Mouse (Mus musculus) liver, embryonic 11.5 days (tissue): ENCODE results near the gene Iqcj. TPM values are rescaled to one million over a fixed set of nuclear protein-coding genes. Genes with fewer than 3 reads are reported as not detected.

Experiments used
- ATAC-seq: fragments of 200-750 bp; cut with Nextera tagmentation; replicated peaks from 2 replicates; pipeline ENCODE4 v1.8.0; 2017; ENCODE audit warnings: moderate number of reproducible peaks, mild to moderate bottlenecking, moderate TSS enrichment, moderate library complexity; ENCODE audit not compliant: low FRiP score
- DNase-seq: peaks from one replicate; pipeline ENCODE4 v3.0.0-alpha.2; 2017; ENCODE audit warnings: low spot score
- H3K27ac ChIP-seq: fragments of 300-500 bp; sonication (generic); 2 replicates; pipeline ENCODE4 v1.5.1; 2014; ENCODE audit warnings: mild to moderate bottlenecking, low read depth, low read length, control low read depth
- H3K27me3 ChIP-seq: fragments of 300-500 bp; sonication (generic); replicated peaks from 2 replicates; pipeline ENCODE4 v1.6.1; 2014; ENCODE audit warnings: low read length, mixed read lengths; ENCODE audit not compliant: control insufficient read depth, insufficient read depth
- H3K36me3 ChIP-seq: fragments of 300-500 bp; sonication (generic); 2 replicates; pipeline ENCODE4 v1.6.1; 2014; ENCODE audit warnings: mild to moderate bottlenecking, low read length, moderate library complexity, mixed read lengths; ENCODE audit not compliant: control insufficient read depth, insufficient read depth
- H3K4me1 ChIP-seq: fragments of 300-500 bp; sonication (generic); replicated peaks from 2 replicates; pipeline ENCODE4 v1.6.1; 2014; ENCODE audit warnings: low read length, mixed read lengths; ENCODE audit not compliant: control insufficient read depth, insufficient read depth
- H3K4me2 ChIP-seq: fragments of 300-500 bp; sonication (generic); 2 replicates; pipeline ENCODE4 v1.6.1; 2014; ENCODE audit warnings: mild to moderate bottlenecking, control low read depth, moderate library complexity
- H3K4me3 ChIP-seq: fragments of 300-500 bp; sonication (generic); 2 replicates; pipeline ENCODE4 v1.5.1; 2014; ENCODE audit warnings: low read depth, low read length, control low read depth
- H3K9ac ChIP-seq: fragments of 300-500 bp; sonication (generic); 2 replicates; pipeline ENCODE4 v1.6.1; 2014; ENCODE audit warnings: low read depth, low read length, control low read depth
- H3K9me3 ChIP-seq: fragments of 300-500 bp; sonication (generic); 2 replicates; pipeline ENCODE4 v1.6.1; 2016; ENCODE audit warnings: low read length, inconsistent platforms, mixed read lengths; ENCODE audit not compliant: control insufficient read depth
- WGBS: fragments of 180-500 bp; shearing (Covaris S2); extraction: QIAGEN DNeasy Blood & Tissue Kit; methylation state at CpG from one replicate; pipeline ENCODE4 v1.1.7; 2014; 5-methylcytosine and 5-hydroxymethylcytosine counted together
- polyA plus RNA-seq: library from polyadenylated mRNA; unstranded; fragments of >200 nt; fragmentation: Nextera tagmentation; extraction: Ambion mirVana; gene quantifications from 2 replicates; pipeline ENCODE4 v1.2.1, GENCODE M21; 2014

Iqcj gene
- polyA plus RNA-seq, 1 experiment from 2014 or later: not detected

GRCm38 (mm10) chr3:68045475-68046416, 153.7 kb downstream of the Iqcj start:
- Histone ChIP-seq H3K36me3 (no peaks in the 10 kb centered on the region), H3K4me3 (no peak overlapping the region), H3K4me1 (no peaks in the 10 kb centered on the region), H3K27ac (no peak overlapping the region), H3K9ac (no peak overlapping the region), H3K4me2 (no peak overlapping the region), H3K27me3 (no peaks in the 10 kb centered on the region), H3K9me3 (no peaks in the 10 kb centered on the region)
- no peak for ATAC-seq
- WGBS: 46% methylated on average over 9 of the region's 9 CpGs
- no peak for DNase-seq

- no peaks in the 10 kb centered on the region for H3K9me3 ChIP-seq
- no peak overlapping the region for H3K27ac ChIP-seq
- no peak overlapping the region for H3K4me2 ChIP-seq
- no peak overlapping the region for H3K9ac ChIP-seq
- no peaks in the 10 kb centered on the region for H3K36me3 ChIP-seq
- ATAC-seq (no peak), DNase-seq (no peak)
- 45% methylated on average over 2 of the region's 2 CpGs for WGBS
- H3K4me1 ChIP-seq: no peaks in the 10 kb centered on the region; the same call in 1 of the 2 replicates
- H3K4me3 ChIP-seq: no peak overlapping the region
- no peaks in the 10 kb centered on the region; the same call in 1 of the 2 replicates for H3K27me3 ChIP-seq
Measured at GRCm38 (mm10) chr3:68053538-68053937, 161.5 kb downstream of the Iqcj start.

- no peak for DNase-seq
- H3K27me3 ChIP-seq: no peaks in the 10 kb centered on the region; the same call in 1 of the 2 replicates
- H3K4me3 ChIP-seq: no peak overlapping the region
- no peaks in the 10 kb centered on the region for H3K36me3 ChIP-seq
- WGBS: 50% methylated on average over 13 of the region's 13 CpGs
- no peak overlapping the region for H3K27ac ChIP-seq
- H3K4me1 ChIP-seq: no peaks in the 10 kb centered on the region; the same call in 1 of the 2 replicates
- no peak overlapping the region for H3K9ac ChIP-seq
- no peaks in the 10 kb centered on the region for H3K9me3 ChIP-seq
- H3K4me2 ChIP-seq: no peak overlapping the region
- no peak for ATAC-seq
Measured at GRCm38 (mm10) chr3:68055071-68055470, 163.1 kb downstream of the Iqcj start.

GRCm38 (mm10) chr3:68056373-68057275, 164.6 kb downstream of the Iqcj start:
- ATAC-seq (no peak), DNase-seq (peak; percentile 56)
- Histone ChIP-seq H3K9me3 (no peaks in the 10 kb centered on the region), H3K36me3 (no peaks in the 10 kb centered on the region), H3K4me2 (peak overlapping the region; percentile 51), H3K27me3 (no peaks in the 10 kb centered on the region; the same call in 1 of the 2 replicates), H3K4me1 (no peaks in the 10 kb centered on the region; the same call in 1 of the 2 replicates), H3K27ac (no peak overlapping the region), H3K9ac (no peak overlapping the region), H3K4me3 (peak overlapping the region; percentile 31)
- 51% methylated on average over 23 of the region's 23 CpGs for WGBS

GRCm38 (mm10) chr3:68059162-68059800, 167.3 kb downstream of the Iqcj start:
- no peaks in the 10 kb centered on the region for H3K36me3 ChIP-seq
- H3K27me3 ChIP-seq: no peaks in the 10 kb centered on the region; the same call in 1 of the 2 replicates
- no peaks in the 10 kb centered on the region; the same call in 1 of the 2 replicates for H3K4me1 ChIP-seq
- no peaks in the 10 kb centered on the region for H3K9me3 ChIP-seq
- no peak for ATAC-seq
- no peak overlapping the region for H3K4me3 ChIP-seq
- no peak for DNase-seq
- no peak overlapping the region for H3K9ac ChIP-seq
- H3K27ac ChIP-seq: no peak overlapping the region
- H3K4me2 ChIP-seq: no peak overlapping the region
- WGBS: 44% methylated on average over 2 of the region's 2 CpGs

GRCm38 (mm10) chr3:68064731-68065130, 172.7 kb downstream of the Iqcj start, which contains the start of gene Schip1:
TSS of gene Schip1 (plus strand) at chr3:68064802.
- Histone ChIP-seq H3K4me1 (no peaks in the 10 kb centered on the region), H3K27me3 (no peaks in the 10 kb centered on the region), H3K4me2 (no peak within 1 kb of the TSS), H3K36me3 (no peaks in the 10 kb centered on the region), H3K9ac (no peak within 1 kb of the TSS), H3K4me3 (no peak within 1 kb of the TSS), H3K9me3 (no peaks in the 10 kb centered on the region), H3K27ac (no peak within 1 kb of the TSS)
- WGBS: 42% methylated on average over 12 of the region's 12 CpGs
- ATAC-seq (no peak), DNase-seq (no peak)

- Histone ChIP-seq H3K36me3 (no peaks in the 10 kb centered on the region), H3K27ac (no peak overlapping the region), H3K4me2 (no peak overlapping the region), H3K27me3 (no peaks in the 10 kb centered on the region), H3K4me3 (no peak overlapping the region), H3K9ac (no peak overlapping the region), H3K9me3 (no peaks in the 10 kb centered on the region), H3K4me1 (no peaks in the 10 kb centered on the region)
- ATAC-seq: no peak
- no peak for DNase-seq
- WGBS: 79% methylated on average over 9 of the region's 9 CpGs
Measured at GRCm38 (mm10) chr3:68071395-68072386, 179.7 kb downstream of the Iqcj start.
